ENCODE assay signal across 23 mouse cellular contexts in genomic region chr9:107934146-107934545, GRCm38 (mm10). TPM values are rescaled to one million over a fixed set of nuclear protein-coding genes. Genes with fewer than 3 reads are reported as not detected.
A peak's percentile ranks its signal among the peaks of the same experiment; 100 is the strongest.
DNase-seq lines count a peak whose midpoint lies in the region; ATAC-seq and TF ChIP-seq lines count a peak whose summit lies in the region.
"Had no signal": no experiment of that assay in that cellular context is flagged by ENCODE, and none has a peak within 500 bp of the region (broad histone marks: within the 10 kb centered on the region; RNA-seq: fewer than 3 reads in every experiment).

No protein-coding gene starts in this region.

- no peaks in the 10 kb centered on the region for H3K9me3 ChIP-seq in megakaryocyte, embryonic 14.5 days
- H3K9me3 ChIP-seq: hindbrain, embryonic 12.5 days; limb, embryonic 10.5 days; liver, embryonic 13.5 days had no signal

- peaks cover 19% of the 10 kb centered on the region for H3K4me1 ChIP-seq in megakaryocyte, embryonic 14.5 days
- no peaks in the 10 kb centered on the region for H3K4me1 ChIP-seq in kidney, adult 2 months (ENCODE audit: control insufficient read depth, insufficient read depth, low read length)

- TF ChIP-seq CTCF in kidney, adult 2 months (conservative IDR thresholded peaks at IDR 0.05; ENCODE audit: insufficient read depth, insufficient read length, low read depth, low read length) = no peak

- peak overlapping the region; percentile 73 for H3K4me3 ChIP-seq in megakaryocyte, embryonic 14.5 days (replicated peaks)
- H3K4me3 ChIP-seq in kidney, adult 2 months (ENCODE audit: insufficient read depth, low read depth, low read length) = no peak overlapping the region
- H3K4me3 ChIP-seq: gastrocnemius, adult 2 months; heart, adult 2 months; hindbrain, embryonic 12.5 days; limb, embryonic 10.5 days; liver, embryonic 13.5 days; myocyte had no signal

- peak; percentile 69 to 80 for DNase-seq in cerebellum, postnatal 10 days
- DNase-seq in cerebellum, adult 9-11 months = no peak
- peak; percentile 61 to 71 for DNase-seq in left cerebral cortex, postnatal 25 days (ENCODE audit: low spot score in 2 of 2)
- DNase-seq in right cerebral cortex, postnatal 36 days (ENCODE audit: low spot score in 2 of 2) = peak; percentile 45 to 55
- DNase-seq in kidney, adult 2 months = no peak
- DNase-seq: cerebellum, adult 11-12 months; gastrocnemius, adult 2 months; heart, adult 2 months; kidney, postnatal 10 days; liver, embryonic 13.5 days; spleen, adult 18-20 months had no signal

- no peak overlapping the region for H3K27ac ChIP-seq in kidney, adult 2 months (ENCODE audit: insufficient read depth, low read depth, low read length)
- H3K27ac ChIP-seq: gastrocnemius, adult 2 months; heart, adult 2 months; hindbrain, embryonic 12.5 days; limb, embryonic 10.5 days; liver, embryonic 13.5 days had no signal

- H3K27me3 ChIP-seq in megakaryocyte, embryonic 14.5 days (replicated peaks) = peaks cover 93% of the 10 kb centered on the region
- peaks cover 5% of the 10 kb centered on the region; the same call in 1 of the 2 replicates for H3K27me3 ChIP-seq in kidney, adult 2 months (replicated peaks; ENCODE audit: control insufficient read depth, insufficient read depth, low read length)

- intact Hi-C loops in left cerebral cortex, postnatal 25 days (cut with DNase I) = no loop called here

- no peak for TF ChIP-seq POLR2A in kidney, adult 2 months (IDR thresholded peaks at IDR 0.05; ENCODE audit: low read depth, low read length)

- no peaks in the 10 kb centered on the region for H3K36me3 ChIP-seq in megakaryocyte, embryonic 14.5 days (replicated peaks; ENCODE audit: low read length)
- no peaks in the 10 kb centered on the region for H3K36me3 ChIP-seq in kidney, adult 2 months (ENCODE audit: control insufficient read depth, insufficient read depth, low read length)
- H3K36me3 ChIP-seq: hindbrain, embryonic 12.5 days; limb, embryonic 10.5 days; liver, embryonic 13.5 days had no signal

- WGBS in kidney, adult 2 months = 73% methylated on average over 11 of the region's 11 CpGs

- no peak for ATAC-seq in megakaryocyte, adult 5-6 weeks (ENCODE audit: poor library complexity, severe bottlenecking)
- no peak for ATAC-seq in CD4-positive, CD25-positive, alpha-beta regulatory T cell, adult 4 months
- ATAC-seq: forebrain, embryonic 16.5 days; intestine, embryonic 16.5 days had no signal

RNA-seq across cellular contexts. Expression of gene Camkv, which starts 1.3 kb away (rescaled TPM):
- not detected in 2 replicates for polyA plus RNA-seq in megakaryocyte, embryonic 14.5 days (2012; ENCODE audit: insufficient read depth, low replicate concordance)
- not detected in 2 replicates for total RNA-seq in megakaryocyte, adult 5-6 weeks (2015)
- total RNA-seq in megakaryocyte, adult 5-6 weeks (2017) = 0.04 TPM in 1 of 2 replicates, not detected in the other
- 100 to 1,000 TPM; 352 to 354 TPM for total RNA-seq in left cerebral cortex, postnatal 25 days (2021)
- not detected in 2 replicates for polyA plus RNA-seq in kidney, adult 2 months (2012; rRNA removed)
- not detected for polyA plus RNA-seq in CD4-positive, CD25-positive, alpha-beta regulatory T cell, adult 4 months (2017; shearing (Covaris generic))
- total RNA-seq: heart, adult 2 months had no signal

RNA-seq across cellular contexts. Expression of gene Actl11, which starts 5.9 kb away (rescaled TPM):
- not detected in 2 replicates for polyA plus RNA-seq in megakaryocyte, embryonic 14.5 days (2012; ENCODE audit: insufficient read depth, low replicate concordance)
- not detected in 2 replicates for total RNA-seq in megakaryocyte, adult 5-6 weeks (2015)
- total RNA-seq in megakaryocyte, adult 5-6 weeks (2017) = not detected in 2 replicates
- total RNA-seq in left cerebral cortex, postnatal 25 days (2021) = not detected
- 0.05 and 0.11 TPM in 2 replicates for polyA plus RNA-seq in kidney, adult 2 months (2012; rRNA removed)
- polyA plus RNA-seq in CD4-positive, CD25-positive, alpha-beta regulatory T cell, adult 4 months (2017; shearing (Covaris generic)) = not detected
- total RNA-seq: gastrocnemius, adult 2 months; heart, adult 2 months had no signal
- polyA plus RNA-seq: forebrain, embryonic 16.5 days; heart, embryonic 16.5 days; hindbrain, embryonic 12.5 days; intestine, embryonic 16.5 days; limb, embryonic 10.5 days; liver, embryonic 13.5 days; lung, embryonic 16.5 days; midbrain, embryonic 11.5 days; myocyte; urinary bladder, adult 2 months had no signal

RNA-seq across cellular contexts. Expression of gene Traip, which starts 15.8 kb away (rescaled TPM):
- polyA plus RNA-seq in megakaryocyte, embryonic 14.5 days (2012; ENCODE audit: insufficient read depth, low replicate concordance) = 1.0 and 1.2 TPM in 2 replicates
- 4.9 and 9.4 TPM in 2 replicates for total RNA-seq in megakaryocyte, adult 5-6 weeks (2015)
- 12.0 and 15.8 TPM in 2 replicates for total RNA-seq in megakaryocyte, adult 5-6 weeks (2017)
- total RNA-seq in left cerebral cortex, postnatal 25 days (2021) = 10 to 100 TPM in 1 of 2 experiments, 1 to 10 TPM in 1; 9.5 to 14.9 TPM
- polyA plus RNA-seq in kidney, adult 2 months (2012; rRNA removed) = 0.26 and 0.28 TPM in 2 replicates
- 1 to 10 TPM; 2.4 to 5.1 TPM for polyA plus RNA-seq in CD4-positive, CD25-positive, alpha-beta regulatory T cell, adult 4 months (2017; shearing (Covaris generic))

RNA-seq across cellular contexts. Expression of gene Mst1r, which starts 27.5 kb away (rescaled TPM):
- 0.23 TPM in 1 of 2 replicates, not detected in the other for polyA plus RNA-seq in megakaryocyte, embryonic 14.5 days (2012; ENCODE audit: insufficient read depth, low replicate concordance)
- 0.52 and 0.94 TPM in 2 replicates for total RNA-seq in megakaryocyte, adult 5-6 weeks (2015)
- total RNA-seq in megakaryocyte, adult 5-6 weeks (2017) = 2.2 and 2.3 TPM in 2 replicates
- total RNA-seq in left cerebral cortex, postnatal 25 days (2021) = 1 to 10 TPM in 1 of 2 experiments, under 1 TPM in 1; 0.69 to 1.3 TPM
- 1.2 and 2.8 TPM in 2 replicates for polyA plus RNA-seq in kidney, adult 2 months (2012; rRNA removed)
- not detected for polyA plus RNA-seq in CD4-positive, CD25-positive, alpha-beta regulatory T cell, adult 4 months (2017; shearing (Covaris generic))

RNA-seq across cellular contexts. Expression of gene Uba7, which starts 41.2 kb away (rescaled TPM):
- polyA plus RNA-seq in megakaryocyte, embryonic 14.5 days (2012; ENCODE audit: insufficient read depth, low replicate concordance) = 78.9 and 91.5 TPM in 2 replicates
- total RNA-seq in megakaryocyte, adult 5-6 weeks (2015) = 37.5 and 44.3 TPM in 2 replicates
- 35.6 and 43.2 TPM in 2 replicates for total RNA-seq in megakaryocyte, adult 5-6 weeks (2017)
- total RNA-seq in left cerebral cortex, postnatal 25 days (2021) = 1 to 10 TPM; 3.1 to 4.6 TPM
- polyA plus RNA-seq in kidney, adult 2 months (2012; rRNA removed) = 42.4 and 43.0 TPM in 2 replicates
- 100 to 1,000 TPM; 184 to 299 TPM for polyA plus RNA-seq in CD4-positive, CD25-positive, alpha-beta regulatory T cell, adult 4 months (2017; shearing (Covaris generic))

Comparison
In these comparisons a context has a peak if more than half of its experiments do, and no peak if none do; other contexts are left out.
1. DNase-seq: peak in cerebellum, postnatal 10 days (2 of 2), left cerebral cortex, postnatal 25 days (2 of 2) and right cerebral cortex, postnatal 36 days (2 of 2); none in cerebellum, adult 9-11 months (single experiment) and kidney, adult 2 months (single experiment).